Mouse (Mus musculus): ENCODE measurements around the gene Cbln4. TPM values are rescaled to one million over a fixed set of nuclear protein-coding genes. Genes with fewer than 3 reads are reported as not detected.

The Cbln4 gene
- polyA plus RNA-seq, 1 experiment from 2014 or later = 0.10 TPM

- 65% methylated on average over 10 of the region's 10 CpGs for WGBS
- peaks cover 32% of the 10 kb centered on the region for H3K27me3 ChIP-seq (replicated peaks; ENCODE audit: control insufficient read depth, insufficient read depth, low read length)
- H3K4me2 ChIP-seq = no peak overlapping the region
These were observed 2.4 kb downstream of the Cbln4 start for GRCm38 (mm10) chr2:172040859-172041258.

GRCm38 (mm10) chr2:172039601-172040000, 3.7 kb downstream of the Cbln4 start:
- no peak overlapping the region for H3K4me3 ChIP-seq (ENCODE audit: low read depth, low read length)
- ATAC-seq (replicated peaks; ENCODE audit: low FRiP score) = no peak
- no peaks in the 10 kb centered on the region for H3K36me3 ChIP-seq (ENCODE audit: control insufficient read depth, insufficient read depth, low read length)
- no peak for DNase-seq (ENCODE audit: low spot score)
- no peak overlapping the region for H3K27ac ChIP-seq (ENCODE audit: low read depth, low read length)
- H3K9me3 ChIP-seq (ENCODE audit: control insufficient read depth, low read length) = no peaks in the 10 kb centered on the region
- no peak overlapping the region for H3K4me2 ChIP-seq
- H3K4me1 ChIP-seq (replicated peaks; ENCODE audit: control insufficient read depth, insufficient read depth, low read length) = no peaks in the 10 kb centered on the region
- WGBS = 88% methylated on average over 5 of the region's 5 CpGs
- no peak overlapping the region for H3K9ac ChIP-seq (ENCODE audit: low read depth, low read length)
- peaks cover 32% of the 10 kb centered on the region for H3K27me3 ChIP-seq (replicated peaks; ENCODE audit: control insufficient read depth, insufficient read depth, low read length)

More at GRCm38 (mm10) chr2:172040859-172041258, 2.4 kb downstream of the Cbln4 start:
- Histone ChIP-seq H3K4me3 (ENCODE audit: low read depth, low read length) (no peak overlapping the region), H3K36me3 (ENCODE audit: control insufficient read depth, insufficient read depth, low read length) (no peaks in the 10 kb centered on the region), H3K27ac (ENCODE audit: low read depth, low read length) (no peak overlapping the region), H3K9me3 (ENCODE audit: control insufficient read depth, low read length) (no peaks in the 10 kb centered on the region), H3K4me1 (replicated peaks; ENCODE audit: control insufficient read depth, insufficient read depth, low read length) (no peaks in the 10 kb centered on the region), H3K9ac (ENCODE audit: low read depth, low read length) (no peak overlapping the region)
- ATAC-seq (replicated peaks; ENCODE audit: low FRiP score) = no peak
- no peak for DNase-seq (ENCODE audit: low spot score)

- no peak for ATAC-seq (replicated peaks; ENCODE audit: low FRiP score)
- DNase-seq (ENCODE audit: low spot score) = no peak
- H3K27me3 ChIP-seq (replicated peaks; ENCODE audit: control insufficient read depth, insufficient read depth, low read length) = no peaks in the 10 kb centered on the region
- H3K4me1 ChIP-seq (replicated peaks; ENCODE audit: control insufficient read depth, insufficient read depth, low read length) = no peaks in the 10 kb centered on the region
- H3K9me3 ChIP-seq (ENCODE audit: control insufficient read depth, low read length) = no peaks in the 10 kb centered on the region
- no peak overlapping the region for H3K9ac ChIP-seq (ENCODE audit: low read depth, low read length)
- no peak overlapping the region for H3K4me2 ChIP-seq
- H3K36me3 ChIP-seq (ENCODE audit: control insufficient read depth, insufficient read depth, low read length) = no peaks in the 10 kb centered on the region
- WGBS = 30% methylated on average over 5 of the region's 5 CpGs
- H3K27ac ChIP-seq (ENCODE audit: low read depth, low read length) = no peak overlapping the region
- H3K4me3 ChIP-seq (ENCODE audit: low read depth, low read length) = no peak overlapping the region
These were observed 9.0 kb downstream of the Cbln4 start for GRCm38 (mm10) chr2:172034281-172034680.

GRCm38 (mm10) chr2:172025459-172026130, 17.7 kb downstream of the Cbln4 start:
- Histone ChIP-seq H3K9me3 (ENCODE audit: control insufficient read depth, low read length) (no peaks in the 10 kb centered on the region), H3K27ac (ENCODE audit: low read depth, low read length) (no peak overlapping the region), H3K4me3 (ENCODE audit: low read depth, low read length) (no peak overlapping the region), H3K4me2 (no peak overlapping the region), H3K9ac (ENCODE audit: low read depth, low read length) (no peak overlapping the region), H3K4me1 (replicated peaks; ENCODE audit: control insufficient read depth, insufficient read depth, low read length) (no peaks in the 10 kb centered on the region), H3K36me3 (ENCODE audit: control insufficient read depth, insufficient read depth, low read length) (no peaks in the 10 kb centered on the region), H3K27me3 (replicated peaks; ENCODE audit: control insufficient read depth, insufficient read depth, low read length) (no peaks in the 10 kb centered on the region)
- 72% methylated on average over 12 of the region's 12 CpGs for WGBS
- no peak for ATAC-seq (replicated peaks; ENCODE audit: low FRiP score)
- DNase-seq (ENCODE audit: low spot score) = no peak

GRCm38 (mm10) chr2:172006726-172007125, 36.5 kb downstream of the Cbln4 start:
- Histone ChIP-seq H3K36me3 (ENCODE audit: control insufficient read depth, insufficient read depth, low read length) (no peaks in the 10 kb centered on the region), H3K27ac (ENCODE audit: low read depth, low read length) (no peak overlapping the region), H3K9me3 (ENCODE audit: control insufficient read depth, low read length) (no peaks in the 10 kb centered on the region), H3K4me3 (ENCODE audit: low read depth, low read length) (no peak overlapping the region), H3K4me1 (replicated peaks; ENCODE audit: control insufficient read depth, insufficient read depth, low read length) (no peaks in the 10 kb centered on the region), H3K27me3 (replicated peaks; ENCODE audit: control insufficient read depth, insufficient read depth, low read length) (no peaks in the 10 kb centered on the region), H3K4me2 (no peak overlapping the region), H3K9ac (ENCODE audit: low read depth, low read length) (no peak overlapping the region)
- WGBS = 88% methylated on average over 10 of the region's 10 CpGs
- no peak for ATAC-seq (replicated peaks; ENCODE audit: low FRiP score)
- DNase-seq (ENCODE audit: low spot score) = no peak

GRCm38 (mm10) chr2:172005970-172006369, 37.3 kb downstream of the Cbln4 start:
- Histone ChIP-seq H3K9ac (ENCODE audit: low read depth, low read length) (no peak overlapping the region), H3K4me1 (replicated peaks; ENCODE audit: control insufficient read depth, insufficient read depth, low read length) (no peaks in the 10 kb centered on the region), H3K4me3 (ENCODE audit: low read depth, low read length) (no peak overlapping the region), H3K9me3 (ENCODE audit: control insufficient read depth, low read length) (no peaks in the 10 kb centered on the region), H3K36me3 (ENCODE audit: control insufficient read depth, insufficient read depth, low read length) (no peaks in the 10 kb centered on the region), H3K4me2 (no peak overlapping the region), H3K27me3 (replicated peaks; ENCODE audit: control insufficient read depth, insufficient read depth, low read length) (no peaks in the 10 kb centered on the region), H3K27ac (ENCODE audit: low read depth, low read length) (no peak overlapping the region)
- 42% methylated on average over 7 of the region's 7 CpGs for WGBS
- DNase-seq (ENCODE audit: low spot score) = no peak
- ATAC-seq (replicated peaks; ENCODE audit: low FRiP score) = no peak

GRCm38 (mm10) chr2:172004029-172004984, 39.0 kb downstream of the Cbln4 start:
- H3K9me3 ChIP-seq (ENCODE audit: control insufficient read depth, low read length) = no peaks in the 10 kb centered on the region
- WGBS = 66% methylated on average over 21 of the region's 21 CpGs
- no peak overlapping the region for H3K4me3 ChIP-seq (ENCODE audit: low read depth, low read length)
- no peaks in the 10 kb centered on the region for H3K27me3 ChIP-seq (replicated peaks; ENCODE audit: control insufficient read depth, insufficient read depth, low read length)
- no peak overlapping the region for H3K4me2 ChIP-seq
- H3K36me3 ChIP-seq (ENCODE audit: control insufficient read depth, insufficient read depth, low read length) = no peaks in the 10 kb centered on the region
- no peak overlapping the region for H3K9ac ChIP-seq (ENCODE audit: low read depth, low read length)
- DNase-seq (ENCODE audit: low spot score) = no peak
- H3K27ac ChIP-seq (ENCODE audit: low read depth, low read length) = no peak overlapping the region
- no peaks in the 10 kb centered on the region for H3K4me1 ChIP-seq (replicated peaks; ENCODE audit: control insufficient read depth, insufficient read depth, low read length)
- ATAC-seq (replicated peaks; ENCODE audit: low FRiP score) = no peak

GRCm38 (mm10) chr2:171996979-171997686, 46.1 kb downstream of the Cbln4 start:
- no peak overlapping the region for H3K9ac ChIP-seq (ENCODE audit: low read depth, low read length)
- no peaks in the 10 kb centered on the region for H3K36me3 ChIP-seq (ENCODE audit: control insufficient read depth, insufficient read depth, low read length)
- 67% methylated on average over 6 of the region's 6 CpGs for WGBS
- H3K4me3 ChIP-seq (ENCODE audit: low read depth, low read length) = no peak overlapping the region
- no peaks in the 10 kb centered on the region for H3K9me3 ChIP-seq (ENCODE audit: control insufficient read depth, low read length)
- no peak overlapping the region for H3K27ac ChIP-seq (ENCODE audit: low read depth, low read length)
- ATAC-seq (replicated peaks; ENCODE audit: low FRiP score) (no peak), DNase-seq (ENCODE audit: low spot score) (no peak)
- no peaks in the 10 kb centered on the region; the same call in 1 of the 2 replicates for H3K4me1 ChIP-seq (replicated peaks; ENCODE audit: control insufficient read depth, insufficient read depth, low read length)
- H3K27me3 ChIP-seq (replicated peaks; ENCODE audit: control insufficient read depth, insufficient read depth, low read length) = no peaks in the 10 kb centered on the region
- no peak overlapping the region for H3K4me2 ChIP-seq
